Mouse (Mus musculus) cerebellum, postnatal 25 days (tissue): ENCODE measurements around the gene Zbtb9.

Source experiments
- DNase-seq, 2 experiments: peaks; one replicate each; pipeline ENCODE4 v3.0.0; 2021; ENCODE audit warnings: mixed read lengths in 2 of 2

Zbtb9 gene

DNA sequence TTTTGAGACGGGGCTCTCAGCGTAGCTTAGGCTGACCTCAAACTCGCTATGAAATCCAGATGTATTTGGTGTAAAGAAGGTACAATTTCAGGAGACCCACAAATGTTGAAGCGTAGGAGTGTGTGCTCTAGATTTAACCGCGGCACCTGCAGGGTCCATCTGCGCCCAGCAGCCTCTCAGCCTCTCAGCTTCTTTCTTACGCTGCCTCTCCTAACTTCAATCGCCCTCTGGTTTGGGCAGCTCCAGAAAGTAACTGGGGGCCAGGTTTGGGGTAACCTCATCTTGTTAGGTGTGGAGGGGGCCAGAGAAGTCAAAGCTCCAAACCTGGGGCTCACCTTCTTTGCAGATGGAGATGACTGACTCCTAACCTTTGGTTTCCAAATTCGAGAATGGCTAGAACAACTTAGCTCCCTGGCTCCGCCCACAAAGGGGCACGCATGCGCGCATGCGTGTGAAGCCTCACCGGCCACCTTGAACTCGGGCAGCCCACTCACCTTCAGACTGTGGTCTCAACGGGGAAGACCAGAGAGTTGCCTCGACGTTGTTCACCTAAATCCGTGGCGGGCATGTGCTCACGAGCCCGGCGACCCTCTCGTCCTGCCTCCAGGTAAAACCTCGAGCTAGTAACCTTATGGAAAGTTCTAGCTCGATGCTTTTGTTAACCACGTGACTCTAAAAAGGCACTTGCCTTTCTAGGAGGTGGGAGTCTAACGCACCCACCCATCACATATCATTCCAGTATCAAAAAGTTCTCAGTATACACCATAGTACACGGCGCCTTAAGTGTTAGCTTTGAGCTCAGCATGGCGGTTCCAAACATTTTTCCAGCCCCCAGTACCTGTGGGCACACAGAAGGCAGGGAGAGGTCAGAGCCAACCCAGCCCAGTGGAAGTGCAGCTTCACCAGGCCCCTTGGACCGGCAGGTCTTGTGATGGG is 44.9 kb downstream of the Zbtb9 start:
- peak; percentile 89 to 94 for DNase-seq

DNA sequence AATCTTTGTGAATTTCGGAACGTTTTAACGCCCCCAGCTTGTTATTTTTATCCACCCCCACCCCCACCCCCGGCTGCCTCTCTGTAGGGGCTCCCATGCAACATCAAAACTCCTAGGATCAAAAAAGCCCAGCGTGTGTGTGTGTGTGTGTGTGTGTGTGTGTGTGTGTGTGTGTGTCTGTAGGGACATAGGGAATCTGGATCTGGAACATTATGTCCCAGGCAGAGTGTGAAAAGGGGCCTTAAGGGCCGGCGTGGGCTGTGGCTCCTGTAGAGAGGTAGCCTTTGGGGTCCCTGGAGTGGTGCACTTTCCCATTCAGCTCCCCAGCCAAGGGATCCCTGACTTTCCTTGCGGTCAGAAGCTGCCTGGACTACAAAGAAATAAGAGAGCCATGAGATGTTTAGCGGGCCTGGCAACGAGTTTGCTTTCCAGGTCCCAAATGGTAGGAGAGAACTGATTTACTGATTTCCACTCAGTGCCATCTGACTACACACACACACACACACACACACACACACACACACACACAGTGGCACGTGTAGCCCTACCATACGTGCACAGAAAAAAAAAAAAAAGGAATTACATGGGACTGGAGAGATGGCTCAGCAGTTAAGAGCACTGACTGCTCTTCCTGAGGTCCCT is 45.7 kb downstream of the Zbtb9 start:
- DNase-seq: peak in 1 of 2 experiments; percentile 52

DNA sequence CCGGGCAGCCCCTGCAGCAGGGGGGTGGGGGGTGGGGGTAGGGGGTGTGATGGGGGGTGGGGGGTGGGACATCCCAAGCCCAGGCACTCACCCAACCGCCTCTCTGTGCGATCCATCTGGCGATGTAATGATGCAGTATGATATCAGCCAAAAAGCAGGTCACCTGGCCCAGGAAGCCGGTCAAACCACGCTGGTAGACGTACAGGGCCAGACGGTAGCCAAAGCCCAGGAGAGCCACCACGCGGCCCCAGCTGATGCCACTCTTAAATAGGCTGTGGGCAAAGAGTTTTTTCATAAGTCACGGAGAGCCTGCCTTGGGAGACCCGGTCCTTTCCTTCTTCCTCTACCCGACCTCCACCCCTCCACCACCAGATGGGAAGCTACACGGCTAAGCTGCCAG is 48.1 kb downstream of the Zbtb9 start:
- peak; percentile 88 to 89 for DNase-seq

DNA sequence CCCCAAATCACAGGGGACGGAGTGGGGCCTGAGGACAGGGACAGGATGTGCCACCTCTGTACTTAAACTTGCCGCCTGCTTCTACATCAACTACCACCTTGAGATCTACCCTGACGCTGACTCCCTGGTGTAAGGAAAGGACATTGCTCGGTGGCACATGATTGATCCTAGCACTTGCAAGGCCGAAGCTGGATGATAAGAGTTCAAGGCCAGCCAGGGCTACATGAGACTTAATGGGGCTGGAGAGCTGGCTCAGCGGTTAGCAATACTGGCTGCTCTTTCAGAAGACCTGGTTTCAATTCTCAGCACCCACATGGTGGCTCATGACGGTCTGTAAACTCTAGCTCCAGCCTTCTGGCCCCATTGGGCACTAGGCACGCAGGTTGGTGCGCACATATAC is 48.8 kb downstream of the Zbtb9 start:
- DNase-seq: no peak

DNA sequence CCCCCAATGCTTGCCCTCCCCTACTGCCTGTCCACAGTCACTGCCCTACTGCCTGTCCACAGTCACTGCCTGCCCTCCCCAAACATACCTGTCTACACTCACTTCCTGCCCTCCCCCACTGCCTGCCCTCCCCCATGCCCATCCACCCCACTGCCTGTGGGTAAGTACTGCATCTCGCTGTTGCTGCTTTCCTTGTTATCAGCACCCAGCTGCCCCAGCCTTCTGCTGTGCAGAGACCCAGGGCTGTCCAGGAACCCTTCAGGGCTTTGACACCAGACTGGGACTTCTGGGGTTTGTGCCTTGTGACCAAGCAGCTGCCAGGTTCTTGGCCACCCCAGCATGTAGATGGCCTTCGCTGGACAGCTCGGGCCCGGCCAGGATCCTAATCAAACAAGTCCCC is 50.4 kb downstream of the Zbtb9 start:
- no peak for DNase-seq

DNA sequence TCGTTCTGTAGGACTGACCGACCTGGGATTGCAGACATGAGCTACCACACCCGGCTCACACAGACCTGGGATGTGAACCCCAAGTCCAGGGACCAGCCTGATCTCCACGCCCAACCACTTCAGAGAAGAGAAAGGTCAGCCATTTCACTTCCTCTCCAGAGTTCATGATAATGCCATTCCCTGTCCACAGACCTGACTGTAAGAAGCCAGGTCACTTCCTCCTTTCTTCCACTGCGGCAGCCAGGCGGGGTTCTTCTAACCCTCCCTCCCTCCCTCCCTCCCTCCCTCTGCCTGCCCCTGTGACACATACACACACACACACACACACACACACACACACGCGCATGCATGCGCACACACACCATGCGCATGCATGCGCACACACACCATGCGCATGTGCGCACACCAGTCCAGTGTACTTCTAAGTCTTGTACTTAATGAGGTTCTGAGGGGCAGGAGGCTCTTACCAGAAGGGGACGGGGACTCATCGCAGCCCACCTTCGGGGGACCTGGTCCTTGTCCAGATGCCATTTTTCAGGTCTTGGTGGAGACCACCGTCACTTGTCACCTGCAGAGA is 52.4 kb downstream of the Zbtb9 start:
- DNase-seq: no peak

DNA sequence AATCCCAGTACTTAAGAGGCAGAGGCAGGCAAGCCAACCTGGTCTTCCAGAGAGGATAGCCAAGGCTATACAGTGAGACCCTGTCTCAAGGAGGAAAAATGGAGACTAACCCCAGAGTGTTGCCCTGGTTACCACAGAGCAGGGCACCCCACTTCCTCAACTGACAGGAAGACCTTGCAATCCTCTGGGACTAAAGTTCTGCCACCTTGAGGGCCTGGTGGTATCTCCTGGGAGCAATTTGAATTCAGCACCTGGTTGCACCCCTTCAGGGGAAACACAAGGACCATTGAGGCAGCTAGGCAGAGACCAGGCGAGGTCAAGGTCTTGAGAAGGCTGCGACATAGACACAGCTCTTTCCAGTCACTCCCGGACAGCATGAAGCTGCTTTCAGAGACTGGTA is 53.0 kb downstream of the Zbtb9 start:
- no peak for DNase-seq

DNA sequence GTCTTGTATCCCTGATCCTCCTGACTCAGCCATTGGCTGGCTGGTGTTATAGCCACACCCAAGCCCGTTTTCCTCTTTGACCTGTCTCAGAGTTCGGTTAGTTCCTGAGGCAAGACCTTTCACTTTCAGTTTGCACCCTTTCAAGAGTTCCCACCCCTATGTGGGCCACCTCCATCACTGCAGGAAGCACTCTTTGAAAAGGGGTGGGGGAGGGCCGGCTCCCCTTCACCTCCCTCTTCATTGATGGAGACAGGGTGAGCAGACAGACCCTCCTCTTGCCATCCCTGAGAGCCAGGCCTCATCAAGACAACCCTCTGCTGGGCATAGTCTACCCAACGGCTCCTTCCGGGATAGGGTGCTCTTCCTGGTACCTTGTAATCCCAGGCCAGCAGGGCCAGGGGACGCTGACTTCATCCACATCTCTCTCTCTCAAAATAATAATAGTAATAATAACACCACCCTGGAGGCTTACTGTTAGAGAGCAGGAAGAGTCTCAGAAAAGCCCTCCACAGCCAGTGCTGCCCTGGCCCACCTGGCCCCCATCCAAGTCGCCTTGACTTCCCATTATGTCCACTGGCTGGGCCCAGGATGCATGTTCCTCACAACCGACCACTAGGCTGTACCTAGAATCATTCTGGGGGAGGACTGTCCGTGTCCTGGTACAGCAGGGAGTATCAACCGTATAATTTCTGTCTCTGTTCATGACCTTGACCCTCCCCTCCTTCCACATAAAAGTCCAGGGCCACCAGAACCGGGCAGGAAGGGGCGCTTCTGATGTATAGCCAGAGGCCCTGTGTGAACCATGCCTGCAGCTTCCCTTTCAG is 54.7 kb downstream of the Zbtb9 start:
- peak; percentile 60 to 69 for DNase-seq

DNA sequence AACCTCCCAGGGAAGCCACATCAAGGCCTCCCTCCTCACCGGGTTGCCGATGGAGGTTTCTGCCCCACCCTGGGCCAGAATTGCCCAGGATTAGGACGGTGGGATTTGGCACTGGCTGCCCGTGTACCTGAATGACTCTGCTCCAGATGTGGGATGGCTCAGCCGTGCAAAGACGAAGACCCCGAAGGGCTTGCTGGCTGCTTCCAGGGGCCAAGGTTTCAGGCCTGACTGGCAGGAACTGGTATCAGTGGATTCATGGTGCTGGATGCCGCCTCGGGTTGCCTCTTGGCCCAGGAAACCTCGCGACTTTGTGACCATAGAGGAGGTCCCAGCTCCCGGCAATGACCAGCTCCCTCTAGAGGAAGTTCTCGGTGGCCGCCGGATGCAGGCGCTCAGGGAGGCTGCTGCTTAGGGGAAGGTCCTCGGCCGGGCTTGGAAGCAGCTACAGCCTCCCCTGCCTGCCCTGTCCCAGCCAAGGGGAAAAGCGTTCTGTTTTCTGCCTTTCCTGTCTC is 55.4 kb downstream of the Zbtb9 start:
- DNase-seq: peak; percentile 95

DNA sequence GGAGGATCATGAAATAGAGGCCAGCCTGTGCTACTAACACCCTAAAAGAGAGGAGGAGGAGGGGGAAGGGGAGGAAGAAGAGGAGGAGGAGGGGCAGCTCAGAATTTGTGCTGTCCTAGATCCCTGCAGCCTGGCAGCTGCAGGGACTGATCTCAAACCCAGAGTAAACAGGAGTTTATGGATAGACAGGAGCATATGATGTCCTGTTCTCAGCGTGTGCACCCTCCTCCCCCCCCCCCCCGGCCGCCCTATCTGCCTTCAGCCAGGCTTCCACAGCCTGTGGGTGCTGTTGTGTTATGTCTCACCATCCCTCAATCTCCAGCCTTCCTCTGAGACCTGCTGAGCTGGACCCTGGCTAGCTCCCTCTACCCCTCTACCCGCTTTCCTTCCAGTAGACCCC is 55.9 kb downstream of the Zbtb9 start, which contains the start of gene Bak1:
TSS of gene Bak1 (minus strand) at position 101 of the 400 bp plus-strand sequence.
- no peak for DNase-seq

DNA sequence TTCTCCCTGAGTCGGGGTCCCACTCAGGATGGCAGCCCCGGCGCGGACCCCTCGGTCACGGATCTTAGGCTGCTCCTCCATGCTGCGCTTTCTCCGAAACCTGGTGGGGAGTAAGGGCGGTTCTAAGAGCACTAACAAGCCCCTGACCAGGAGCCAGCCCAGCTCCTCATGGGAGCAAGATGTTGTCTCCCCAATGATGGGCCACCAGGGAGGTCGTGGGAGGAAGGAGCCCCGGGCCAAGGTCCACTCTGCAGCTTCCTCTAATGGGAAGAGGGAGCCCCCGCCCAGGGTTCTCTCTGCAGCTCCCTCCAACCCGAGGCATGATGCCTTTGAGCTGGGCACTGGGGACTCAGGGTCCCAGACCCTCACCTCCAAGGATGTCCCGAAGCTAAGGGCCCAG is 56.5 kb downstream of the Zbtb9 start:
- peak in 1 of 2 experiments; percentile 51 for DNase-seq

DNA sequence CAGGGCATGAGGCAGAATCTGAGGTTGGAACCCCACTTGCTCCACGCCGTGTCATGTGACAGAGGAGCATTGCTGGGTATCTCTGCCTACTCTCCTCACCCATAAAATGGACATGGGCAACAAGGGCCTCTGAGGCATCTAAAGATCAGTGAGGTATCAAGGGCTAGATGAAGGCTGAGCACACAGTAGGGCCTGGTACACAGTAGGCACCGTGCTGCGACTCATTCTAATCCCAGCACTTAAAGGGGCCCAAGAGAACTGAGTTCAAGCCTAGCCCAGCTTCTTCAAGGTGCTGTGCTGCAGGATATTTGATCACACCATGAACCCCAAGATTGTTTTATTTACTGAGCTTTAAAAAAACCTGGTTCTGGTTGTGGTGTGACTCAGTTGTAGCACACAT is 57.9 kb downstream of the Zbtb9 start:
- no peak for DNase-seq

DNA sequence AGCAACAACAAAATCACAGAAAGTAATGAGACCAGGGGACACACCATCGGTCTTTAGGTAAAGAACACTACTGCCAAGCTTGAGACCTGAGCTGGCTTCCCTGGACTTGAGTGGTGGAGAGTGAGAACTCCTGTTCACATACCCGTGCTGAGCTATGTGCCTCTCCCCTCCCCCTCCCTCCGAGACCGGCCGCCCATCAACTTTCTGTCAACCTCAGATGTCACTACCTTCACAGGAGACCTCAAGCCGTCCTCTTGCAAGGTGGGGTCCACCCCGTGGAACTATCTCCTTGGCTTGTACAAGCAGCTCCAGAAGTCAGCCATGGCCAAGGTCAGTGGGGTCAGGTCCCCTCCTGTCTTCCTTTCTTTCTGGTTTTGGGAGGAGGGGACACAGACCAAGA is 59.4 kb downstream of the Zbtb9 start:
- peak in 1 of 2 experiments; percentile 23 for DNase-seq

DNA sequence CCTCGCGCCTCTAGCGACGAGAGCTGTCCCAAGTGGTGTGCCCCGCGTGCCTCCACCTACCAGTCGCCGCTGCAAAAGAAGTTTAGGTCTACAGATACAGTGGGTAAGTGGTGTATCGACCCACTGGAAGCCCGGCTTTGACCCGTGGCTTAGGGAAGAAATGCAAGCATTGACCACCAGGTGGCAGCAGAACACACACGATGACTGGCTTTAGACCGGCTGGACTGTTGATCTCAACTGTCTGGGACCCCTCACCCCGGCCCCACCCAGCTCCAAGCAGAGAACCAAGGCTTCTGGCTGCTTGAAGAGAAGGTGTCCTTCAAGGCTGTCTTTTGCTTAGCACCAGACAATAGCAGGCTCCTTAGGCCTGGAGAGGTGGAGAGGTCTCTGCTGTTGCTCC is 59.9 kb downstream of the Zbtb9 start:
- DNase-seq: peak; percentile 87 to 89

DNA sequence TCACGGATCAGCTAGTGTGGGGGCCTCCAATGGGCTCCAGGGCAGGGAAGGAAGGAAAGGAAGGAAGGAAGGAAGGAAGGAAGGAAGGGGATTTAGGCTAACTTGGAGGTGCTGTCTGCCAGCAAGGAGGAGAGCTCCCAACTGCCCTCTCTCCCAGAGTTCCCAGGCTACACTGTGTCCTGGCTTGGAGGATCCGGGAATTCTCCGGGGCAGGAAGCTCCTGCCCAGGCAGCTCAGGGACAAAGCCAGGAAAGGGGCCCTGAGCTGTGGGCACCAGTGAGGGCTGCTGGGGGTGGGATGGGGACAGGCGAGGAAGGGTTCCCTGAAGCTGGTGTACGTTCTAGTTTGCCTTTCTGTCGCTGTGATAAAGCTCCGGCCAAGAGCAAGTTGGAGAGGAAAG is 63.5 kb downstream of the Zbtb9 start:
- no peak for DNase-seq

DNA sequence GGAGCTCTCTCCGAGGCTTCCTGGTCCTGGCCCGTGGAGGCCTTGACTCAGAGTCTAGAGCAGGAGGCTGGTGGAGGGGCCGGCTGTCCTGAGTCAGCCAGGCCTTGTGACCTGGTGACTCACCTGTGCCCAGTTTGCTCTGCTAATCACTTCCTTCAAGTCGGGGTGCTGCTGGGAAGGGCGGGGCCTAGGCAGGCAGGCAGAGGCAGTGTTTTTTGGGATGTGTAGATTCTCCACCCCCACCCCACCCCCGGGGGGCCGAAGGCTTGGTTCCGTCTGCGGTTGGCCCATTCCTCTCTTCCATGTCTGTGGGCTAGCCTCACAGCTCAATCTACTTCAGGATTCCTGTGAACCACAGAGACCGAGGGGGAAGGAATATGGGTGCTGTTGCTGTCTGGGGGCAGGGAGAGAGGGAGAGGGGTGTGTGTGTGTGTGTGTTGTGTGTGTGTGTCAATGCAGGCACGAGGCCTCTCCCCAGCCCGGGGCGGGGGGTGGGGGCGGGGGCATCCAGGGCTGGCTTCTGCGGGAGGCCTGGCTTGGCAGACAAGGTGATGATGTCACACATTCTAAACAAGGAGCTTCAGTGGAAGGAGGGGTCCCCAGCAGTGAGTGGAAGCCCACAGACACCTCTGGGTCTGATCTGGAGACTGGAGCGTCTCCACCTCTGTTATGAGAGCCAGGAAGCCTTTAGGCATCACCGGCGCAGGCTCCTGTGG is 65.5 kb downstream of the Zbtb9 start:
- DNase-seq: peak in 1 of 2 experiments; percentile 25

DNA sequence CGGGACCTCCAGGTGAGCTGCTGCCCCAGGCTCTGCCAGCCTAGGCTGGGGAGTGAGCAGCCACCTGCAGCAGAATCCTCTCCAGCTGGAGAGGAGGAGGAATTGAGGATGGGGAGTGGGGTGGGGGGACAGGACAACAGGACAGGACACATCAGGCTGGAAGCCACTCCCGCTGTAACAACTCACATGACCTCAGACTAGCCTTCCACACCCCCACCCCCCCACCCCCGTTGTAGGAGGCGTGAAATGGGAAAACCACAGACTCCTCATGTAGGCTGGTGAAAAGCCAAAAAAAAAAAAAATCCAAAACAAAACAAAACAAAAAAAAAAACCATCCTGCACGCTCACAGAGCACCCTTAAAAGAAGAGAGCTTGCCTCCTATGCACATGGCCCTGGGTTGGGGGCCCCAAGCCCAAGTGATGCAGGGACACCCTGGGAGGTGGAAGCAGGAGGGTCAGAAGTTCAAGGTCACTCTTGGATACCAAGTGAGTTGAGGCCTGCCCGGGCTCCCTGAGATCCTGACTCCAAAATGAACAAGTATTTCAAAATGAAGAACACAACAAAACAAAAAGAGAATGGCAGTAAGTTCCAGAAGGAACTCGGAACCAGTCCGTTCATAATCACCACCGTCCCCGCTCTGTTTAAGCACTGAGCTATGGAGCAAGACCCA is 66.6 kb downstream of the Zbtb9 start:
- no peak for DNase-seq

DNA sequence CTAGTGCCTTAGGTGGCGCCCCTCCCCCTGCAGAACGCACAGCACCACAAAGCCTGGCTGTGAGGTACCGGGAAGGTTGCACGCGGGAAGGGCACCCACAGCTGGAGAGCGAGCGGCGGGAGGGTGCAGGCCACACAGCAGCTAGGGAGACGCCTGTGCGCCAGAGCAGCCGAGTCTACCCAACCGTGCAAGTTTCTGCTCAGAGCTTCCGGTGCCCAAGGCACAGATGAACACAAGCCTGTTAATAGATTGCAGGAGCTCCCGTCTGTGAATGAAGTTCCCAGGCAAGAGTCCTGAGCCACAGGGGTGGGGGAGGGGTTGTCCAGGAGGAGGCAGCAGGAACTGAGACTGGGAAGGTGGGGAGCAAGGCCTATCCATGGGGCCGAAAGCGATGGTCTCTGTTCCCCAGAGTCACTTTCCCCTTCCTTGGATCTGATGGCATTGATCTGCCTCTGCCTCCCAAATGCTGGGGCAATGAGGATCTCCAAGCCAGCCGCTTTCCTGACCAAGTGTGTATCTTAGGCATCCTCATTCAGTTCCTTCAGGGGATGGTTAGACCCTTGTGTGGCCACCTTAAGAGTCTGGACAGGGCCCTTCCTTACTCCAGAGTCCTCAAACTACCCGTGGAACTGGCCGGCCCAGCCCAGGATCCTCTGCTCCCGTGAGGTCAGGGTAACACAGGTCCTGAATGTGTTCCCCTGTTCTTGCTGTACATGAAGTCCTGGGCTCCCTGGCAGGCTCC is 67.5 kb downstream of the Zbtb9 start:
- peak in 1 of 2 experiments; percentile 21 for DNase-seq

DNA sequence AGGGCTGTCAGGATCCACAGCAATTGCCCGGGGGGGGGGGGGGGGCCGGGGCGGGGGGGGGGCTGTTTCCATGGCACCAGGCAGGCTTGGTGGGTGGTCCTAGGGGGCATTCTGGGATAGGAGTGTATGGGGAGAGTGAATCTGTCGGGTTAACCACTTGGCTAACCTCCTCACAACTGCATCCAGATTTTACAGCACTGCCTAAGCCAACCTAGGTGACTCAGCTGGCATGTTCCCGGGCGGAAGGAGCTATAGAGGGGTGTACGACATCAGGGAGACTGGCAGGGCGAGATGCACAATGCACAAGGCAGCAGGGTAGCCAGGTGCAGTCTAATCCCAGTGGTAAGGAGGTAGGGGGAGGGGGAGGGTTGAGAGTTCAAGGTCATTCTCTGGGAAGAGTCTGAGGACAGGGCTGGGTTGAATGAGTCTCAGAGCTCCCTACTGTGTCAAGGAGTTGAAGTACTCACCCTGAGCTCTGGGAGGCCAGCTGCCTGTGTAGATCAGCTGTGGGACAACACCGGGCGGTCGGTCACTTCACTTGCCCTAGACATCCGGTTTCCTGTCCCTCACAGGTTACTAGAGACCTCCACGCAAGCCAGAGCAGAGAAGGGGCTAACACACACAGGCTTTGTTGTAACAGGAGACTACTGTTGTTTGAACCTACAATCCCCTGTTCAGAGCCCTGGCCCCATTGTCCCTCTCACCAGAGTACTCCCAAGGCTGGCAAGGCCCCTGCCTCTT is 68.2 kb downstream of the Zbtb9 start:
- no peak for DNase-seq

DNA sequence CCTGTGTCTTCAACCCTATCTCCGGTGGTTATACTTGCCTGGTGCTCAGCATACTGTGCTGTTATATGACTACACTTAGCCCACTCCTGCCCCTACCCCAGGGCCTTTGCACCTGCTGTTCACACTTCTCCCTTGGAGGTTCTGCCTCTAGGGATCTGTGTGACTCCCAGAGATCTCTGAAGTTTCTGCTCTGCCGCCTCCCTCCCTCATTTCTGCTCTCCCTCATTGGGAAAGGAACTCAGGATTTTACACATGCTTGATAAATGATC is 68.8 kb downstream of the Zbtb9 start:
- DNase-seq: no peak
